Mouse (Mus musculus) lung, postnatal 14 days (tissue): ENCODE measurements around the gene Arhgap23.
A peak's percentile ranks its signal among the peaks of the same experiment; 100 is the strongest.

Source experiments
- DNase-seq: peaks from one replicate; pipeline ENCODE4 v3.0.0; 2021

Gene Arhgap23

DNA sequence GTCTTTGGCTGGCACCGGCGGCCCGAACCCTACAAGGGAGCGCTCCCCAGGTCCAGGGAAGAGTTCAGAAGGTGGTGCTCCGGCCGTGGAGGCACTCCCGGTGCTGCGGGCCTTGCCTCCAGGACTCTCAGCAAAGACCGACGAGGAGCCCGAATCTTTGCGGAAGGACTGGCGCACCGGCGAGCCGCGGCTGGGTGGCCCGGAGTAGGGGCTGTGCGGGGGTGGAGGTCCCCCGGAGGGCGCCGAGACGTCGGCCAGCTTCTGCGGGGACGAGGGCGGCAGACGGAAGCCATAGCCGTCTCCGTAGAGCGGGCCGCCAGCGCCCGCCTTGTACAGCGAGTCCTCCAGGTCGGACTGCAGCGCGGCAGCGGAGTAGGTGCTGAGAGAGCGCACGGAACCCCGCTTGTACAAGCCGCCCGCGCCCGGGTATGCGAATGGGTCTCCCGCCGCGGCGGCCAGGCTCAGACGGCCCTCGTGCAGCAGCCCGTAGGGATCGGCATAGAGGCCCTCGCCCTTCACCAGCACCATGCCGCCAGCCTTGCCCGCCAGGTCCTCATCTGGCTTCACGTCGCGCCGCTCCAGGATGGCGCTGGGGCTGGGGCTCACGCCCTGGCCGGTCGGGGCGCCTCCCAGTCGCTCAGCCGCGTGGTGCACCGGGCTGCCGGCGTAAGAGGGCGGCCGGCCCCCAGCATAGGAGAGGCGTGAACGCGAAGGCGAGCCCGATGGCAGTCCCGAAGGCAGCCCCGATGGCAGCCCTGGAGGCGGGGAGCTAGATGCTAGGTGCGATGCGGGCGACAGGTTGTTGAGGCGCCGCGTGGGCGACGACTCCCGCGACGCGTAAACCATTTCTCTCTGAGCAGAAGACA lies 119.3 kb downstream of the Arhgap23 start:
- no peak for DNase-seq

DNA sequence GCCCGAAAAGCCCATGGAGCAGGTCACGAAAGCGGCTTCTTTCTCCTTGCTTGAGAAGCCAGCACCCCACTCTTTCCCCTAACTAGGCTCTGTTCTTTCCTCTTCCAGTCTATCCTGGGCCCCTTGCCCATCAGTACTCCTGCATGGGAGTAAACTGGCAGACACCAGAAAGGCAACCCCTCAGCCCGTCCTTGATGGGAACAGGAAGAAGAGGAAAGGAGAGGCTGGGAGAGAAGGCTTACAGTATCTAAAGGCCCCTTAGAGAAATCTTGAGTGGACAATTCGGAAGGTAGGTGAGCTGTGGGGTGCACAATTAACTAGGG lies 119.9 kb downstream of the Arhgap23 start:
- no peak for DNase-seq

DNA sequence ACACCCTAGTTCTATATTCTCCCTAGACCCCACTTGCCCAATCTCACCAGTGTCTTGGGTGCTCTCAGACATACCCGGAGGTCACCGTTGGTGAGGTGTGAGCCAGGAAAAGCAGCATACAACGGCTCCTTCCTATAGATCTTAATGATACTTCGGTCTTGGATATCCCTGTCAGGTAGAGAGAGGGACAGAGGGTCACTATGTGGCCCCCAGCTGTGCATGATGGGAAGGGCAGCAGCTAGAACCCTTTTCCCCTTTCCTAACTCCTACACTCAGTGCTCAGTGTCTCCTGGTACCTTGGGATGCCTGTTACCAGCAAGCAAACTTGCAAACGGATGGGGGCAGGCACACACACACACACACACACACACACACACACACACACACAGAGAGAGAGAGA lies 120.3 kb downstream of the Arhgap23 start:
- no peak for DNase-seq

DNA sequence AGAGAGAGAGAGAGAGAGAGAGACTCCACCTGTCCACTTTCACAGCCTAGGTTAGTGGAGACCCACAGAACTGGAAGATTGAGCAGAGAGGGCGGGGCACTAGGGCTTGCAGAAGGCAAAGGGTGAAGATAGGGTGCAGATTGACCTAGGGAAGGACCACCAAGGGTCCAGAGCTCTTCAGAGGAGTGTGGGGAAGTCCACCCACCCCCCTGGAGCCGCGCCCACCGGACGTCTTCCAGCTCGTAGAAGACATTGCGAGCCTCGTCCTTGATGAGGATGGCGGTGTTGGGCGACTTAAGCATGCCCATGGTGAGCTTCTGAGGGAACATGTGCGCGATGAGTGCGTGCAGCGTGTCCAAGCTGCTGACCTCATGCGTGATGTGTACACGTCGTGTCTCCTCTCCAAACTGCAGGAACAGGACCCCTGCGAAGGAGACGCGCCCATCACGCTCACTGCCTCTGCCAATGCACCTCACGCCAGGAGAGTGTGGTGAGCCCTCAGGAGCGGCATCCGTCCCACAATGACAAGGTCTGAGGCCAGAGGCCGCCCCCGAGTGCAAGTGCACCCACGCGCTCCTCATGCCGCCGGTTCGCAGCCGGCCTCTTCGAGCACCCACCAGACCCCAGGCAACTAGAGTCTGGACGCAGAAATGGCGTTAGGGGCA lies 120.9 kb downstream of the Arhgap23 start:
- DNase-seq: no peak

DNA sequence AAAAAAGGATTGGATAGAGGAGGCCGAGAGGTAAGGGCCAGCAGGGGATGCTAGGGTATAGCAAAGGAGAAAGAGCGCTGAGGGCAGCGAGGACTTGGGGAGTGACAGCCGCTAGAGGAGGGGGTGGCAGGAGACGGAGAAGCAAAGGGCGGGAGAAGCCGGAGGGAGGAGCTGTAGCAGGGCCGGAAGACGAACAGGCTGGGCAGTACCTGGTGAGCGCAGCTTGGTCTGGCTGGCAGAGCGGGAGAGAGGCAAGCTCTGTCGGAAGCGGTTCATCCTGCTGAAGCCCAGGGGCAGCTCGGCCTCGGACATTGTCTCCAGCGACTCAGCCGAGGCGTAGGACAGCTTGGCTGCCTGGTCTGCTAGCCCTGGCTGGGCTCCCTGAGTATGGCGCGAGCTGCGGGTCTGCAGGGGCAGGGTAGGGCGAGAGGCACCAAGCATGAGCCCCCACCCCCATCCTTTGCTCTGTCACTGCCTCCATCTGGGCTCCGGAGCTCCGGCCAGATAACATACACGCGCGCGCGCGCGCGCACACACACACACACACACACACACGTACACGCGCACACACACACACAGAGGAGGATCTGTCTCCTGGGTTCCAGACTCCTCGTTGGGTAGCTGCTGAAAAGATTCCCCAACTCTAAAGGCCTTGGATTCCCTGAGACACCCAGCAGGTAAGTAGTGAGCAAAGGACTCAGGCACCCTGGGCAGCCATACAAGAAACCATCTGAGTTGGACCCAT lies 121.7 kb downstream of the Arhgap23 start:
- DNase-seq: no peak

DNA sequence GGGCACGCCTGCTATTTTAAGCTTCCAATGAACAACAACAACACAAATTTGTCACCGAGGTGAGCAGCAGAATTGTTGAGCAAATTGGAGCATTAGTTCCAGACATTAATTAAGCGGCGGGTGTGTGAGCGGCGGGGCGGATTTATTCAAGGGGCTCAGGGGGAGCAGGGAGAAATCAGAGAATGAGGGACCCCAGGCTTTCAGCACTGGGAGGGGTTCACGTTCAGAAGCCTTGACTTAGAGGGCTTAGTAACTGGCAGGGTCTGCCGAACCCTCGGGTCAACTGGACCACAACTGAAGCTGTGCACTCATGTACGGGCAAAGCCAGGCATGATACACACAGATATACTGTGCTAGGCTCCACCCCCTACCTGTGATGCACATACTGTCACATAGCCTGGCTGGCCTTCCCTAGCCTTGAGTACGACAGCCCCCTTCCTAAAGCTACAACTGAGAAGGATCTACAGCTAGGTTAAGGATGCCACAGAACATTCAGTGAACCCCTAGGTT lies 122.3 kb downstream of the Arhgap23 start:
- DNase-seq: no peak

DNA sequence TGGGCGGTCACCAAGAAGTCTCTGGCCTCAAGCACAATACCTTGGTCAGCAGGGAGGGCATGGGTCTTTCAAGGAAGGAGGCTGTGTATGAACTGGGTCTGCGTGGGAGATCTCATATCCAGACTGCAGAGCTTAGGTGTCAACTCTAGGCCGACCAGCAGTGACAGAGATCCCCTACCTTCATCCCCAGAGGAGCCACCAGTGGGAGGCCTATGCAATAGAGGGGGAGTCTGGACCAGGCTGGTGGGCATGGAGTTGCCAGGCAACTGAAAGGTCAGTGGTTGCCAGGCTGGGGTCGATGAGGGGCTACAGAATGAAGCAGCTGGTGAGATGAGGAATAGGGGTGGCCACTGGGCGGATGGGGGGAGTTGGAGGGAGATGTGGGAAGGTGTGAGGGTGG lies 124.3 kb downstream of the Arhgap23 start:
- DNase-seq: no peak

DNA sequence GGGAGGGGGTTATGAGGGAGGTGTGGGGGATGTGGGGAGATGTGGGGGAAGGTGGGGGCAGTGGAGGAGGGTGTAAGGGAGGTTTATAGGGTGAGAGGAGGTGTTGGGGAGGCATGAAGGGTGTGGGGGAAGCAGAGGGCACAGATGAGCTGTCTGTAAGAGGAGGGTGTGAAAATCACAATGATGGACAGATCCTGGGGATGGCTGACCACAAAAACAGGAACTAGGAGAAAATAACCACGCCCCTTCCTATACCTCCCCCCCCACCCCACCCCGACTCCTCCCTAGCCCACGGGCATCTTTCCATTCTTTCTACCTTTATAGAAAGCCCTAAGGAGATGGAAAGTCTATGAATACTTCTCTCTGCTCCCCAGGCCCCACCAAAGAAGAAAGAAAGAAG lies 124.8 kb downstream of the Arhgap23 start:
- DNase-seq: no peak

DNA sequence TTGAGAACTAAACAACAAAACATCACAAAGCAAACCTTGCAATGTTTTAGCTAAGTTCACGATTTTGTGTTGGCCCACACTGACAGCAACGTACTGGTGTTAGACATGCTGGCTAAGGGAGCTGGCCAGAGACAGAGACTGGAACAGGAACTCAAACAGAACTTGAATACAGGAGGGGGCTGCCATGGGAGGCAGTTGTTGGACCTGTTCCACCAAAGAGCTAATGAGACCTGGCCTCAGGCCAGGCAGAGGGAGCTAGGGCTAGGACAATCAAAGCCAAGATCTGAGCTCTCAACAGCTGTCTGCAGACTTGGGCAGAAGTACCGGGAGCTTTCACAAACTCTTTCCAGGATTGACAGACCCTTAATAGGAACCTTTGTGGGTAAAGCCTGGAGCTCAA lies 125.3 kb downstream of the Arhgap23 start:
- DNase-seq: peak; percentile 48

DNA sequence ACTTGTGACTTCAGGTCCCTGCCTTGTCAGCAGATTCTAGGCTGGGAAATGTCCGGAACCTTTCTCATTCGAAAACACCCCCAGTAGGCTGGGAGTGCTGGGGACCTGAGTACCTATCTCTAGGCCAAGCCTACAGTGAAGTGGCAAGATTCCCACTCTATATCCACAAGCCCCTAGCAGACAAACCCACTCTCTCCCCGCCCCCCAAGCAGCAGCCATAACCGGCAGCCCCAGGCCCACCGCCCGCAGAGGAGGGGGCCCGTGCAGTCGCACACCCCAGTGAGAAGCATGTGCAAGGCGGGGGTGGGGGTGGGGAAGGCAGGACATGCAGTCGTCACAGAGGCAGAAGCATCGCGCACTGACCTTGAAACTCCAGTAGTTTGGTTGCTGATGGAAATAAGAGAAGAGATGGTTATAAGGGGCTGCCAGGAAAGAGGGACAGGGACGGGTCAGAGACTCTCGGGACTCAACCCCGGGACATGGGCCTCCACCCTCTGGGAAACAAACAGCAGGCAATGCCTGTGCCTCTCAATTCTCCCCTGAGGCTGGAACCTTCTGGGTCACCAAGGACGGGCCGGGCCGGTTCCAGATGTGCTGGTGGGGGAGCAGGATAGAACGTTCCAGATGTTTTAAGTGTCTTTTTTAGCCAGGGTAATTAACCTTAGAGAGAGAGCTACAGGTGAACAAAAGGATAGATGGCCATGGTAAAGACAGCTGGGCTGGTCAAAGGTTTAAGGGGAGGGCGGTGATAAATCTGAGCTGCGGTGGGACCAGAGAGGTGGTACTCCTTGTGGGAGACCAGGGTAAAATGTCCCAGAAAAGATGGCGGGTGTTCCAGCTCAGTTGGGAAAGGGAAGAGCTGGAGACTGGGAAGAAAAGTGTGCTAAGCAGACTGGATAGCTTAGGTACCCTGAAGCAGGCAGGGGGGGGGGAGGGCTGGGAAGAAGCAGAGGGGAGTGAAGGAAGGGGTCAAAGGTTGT lies 127.1 kb downstream of the Arhgap23 start:
- DNase-seq: no peak

DNA sequence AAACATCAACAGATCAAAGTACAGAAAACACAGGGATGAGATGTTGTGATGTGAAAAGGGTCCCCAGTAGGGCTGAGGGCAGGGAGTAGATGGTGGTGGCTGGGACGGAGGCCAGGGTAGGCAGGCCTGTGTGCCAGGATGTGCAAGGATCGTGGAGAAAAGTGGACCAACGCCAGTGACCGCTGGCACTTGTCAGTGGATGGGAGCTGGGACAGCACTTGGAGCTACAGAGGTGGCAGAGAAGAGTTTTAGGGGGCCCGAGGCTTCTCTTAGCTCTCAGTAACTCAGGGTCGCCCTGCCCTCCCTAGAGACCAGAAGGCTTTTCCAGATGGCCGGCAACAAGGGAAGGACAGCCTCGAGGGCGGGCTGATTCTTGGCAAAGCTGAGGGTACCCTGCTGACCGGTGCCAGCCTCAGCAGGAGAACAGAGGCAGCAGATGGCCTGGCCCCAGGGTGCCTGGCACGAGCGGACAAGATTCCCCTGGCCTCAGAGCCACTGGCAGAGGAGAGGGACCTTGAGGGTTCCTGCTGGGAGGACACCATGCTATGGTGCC lies 127.9 kb downstream of the Arhgap23 start:
- DNase-seq: no peak

DNA sequence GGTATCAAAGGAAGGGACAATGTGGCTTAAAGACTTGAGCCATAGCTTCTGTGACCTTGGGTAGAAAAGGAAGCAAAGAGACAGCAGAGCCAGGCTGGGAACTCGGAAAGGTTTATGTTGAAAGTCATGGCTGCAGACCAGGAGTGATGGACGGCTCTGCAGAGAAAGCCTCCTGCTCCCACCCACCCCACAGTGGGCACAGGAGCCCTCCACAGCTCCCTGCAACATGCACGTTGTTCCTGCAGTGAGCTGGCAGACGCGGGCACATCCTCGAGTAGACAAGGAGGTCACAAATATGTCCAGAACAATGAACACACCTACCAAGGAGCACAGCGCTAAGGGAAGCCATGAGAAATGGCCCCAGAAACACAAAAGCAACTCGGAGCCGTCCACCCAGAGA lies 128.6 kb downstream of the Arhgap23 start:
- no peak for DNase-seq

DNA sequence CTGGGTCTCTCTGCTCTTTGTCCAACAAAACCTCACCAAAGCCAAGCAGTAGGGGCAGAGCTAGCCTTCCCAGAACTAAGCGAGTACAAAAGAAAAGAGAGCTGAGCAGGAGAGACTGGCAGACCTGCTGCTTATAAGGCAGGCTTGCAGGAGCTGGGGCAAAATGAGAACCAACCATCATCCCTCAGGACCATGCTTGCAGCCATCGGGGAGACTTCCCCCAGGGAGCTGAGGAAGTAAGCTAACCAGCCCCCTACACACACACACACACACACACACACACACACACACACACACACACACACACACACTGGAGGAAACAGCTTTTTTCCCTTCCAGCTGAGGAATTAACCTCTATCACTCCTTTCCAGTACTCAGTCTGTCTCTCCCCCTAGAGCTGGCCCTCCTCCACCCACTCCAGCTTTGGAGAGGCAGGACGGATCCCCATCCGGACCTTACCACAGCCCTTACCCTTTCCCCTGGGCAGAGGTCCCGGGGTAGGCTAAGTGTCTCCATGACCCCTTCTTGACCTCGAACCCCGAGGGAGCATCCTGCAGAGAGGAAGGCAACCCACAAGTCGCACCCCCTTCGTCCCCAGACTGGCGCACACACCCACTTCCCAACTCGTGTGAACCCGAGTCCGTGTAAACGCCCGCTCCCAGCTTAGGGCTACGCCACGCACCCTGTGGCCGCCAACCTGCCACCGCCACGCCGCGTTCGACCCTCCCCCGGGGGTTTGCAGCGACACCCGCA lies 130.7 kb downstream of the Arhgap23 start:
- no peak for DNase-seq

DNA sequence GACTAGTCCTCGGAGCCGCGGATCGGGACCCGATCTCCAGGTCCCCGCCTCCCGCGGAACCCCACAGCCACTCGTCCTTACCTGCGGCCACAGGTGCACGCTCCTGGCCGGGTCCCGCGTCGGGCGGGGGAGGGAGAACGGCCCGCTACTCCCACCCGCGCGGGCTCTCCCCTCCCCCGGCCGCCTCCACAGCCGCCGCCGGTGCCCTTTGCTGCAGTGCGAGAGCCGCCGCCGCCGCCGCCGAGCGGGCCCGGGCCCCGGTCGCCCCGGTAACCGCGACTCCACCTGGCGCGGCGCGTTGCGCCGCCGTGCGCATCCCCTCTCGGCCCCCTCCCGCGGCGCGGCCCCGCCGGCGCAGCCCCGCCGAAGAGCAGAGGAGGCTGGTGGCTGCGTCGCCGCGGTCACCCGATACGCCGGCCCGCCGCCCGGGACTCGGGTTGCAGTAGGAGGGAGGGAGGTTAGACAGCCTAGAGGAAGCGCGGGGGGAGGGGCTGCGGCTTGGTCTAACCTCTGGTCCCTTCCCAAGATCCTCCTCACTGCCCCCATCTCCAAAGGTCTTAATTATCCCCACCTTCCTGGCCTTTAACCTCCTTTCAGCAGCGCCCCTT lies 131.6 kb downstream of the Arhgap23 start:
- no peak for DNase-seq

DNA sequence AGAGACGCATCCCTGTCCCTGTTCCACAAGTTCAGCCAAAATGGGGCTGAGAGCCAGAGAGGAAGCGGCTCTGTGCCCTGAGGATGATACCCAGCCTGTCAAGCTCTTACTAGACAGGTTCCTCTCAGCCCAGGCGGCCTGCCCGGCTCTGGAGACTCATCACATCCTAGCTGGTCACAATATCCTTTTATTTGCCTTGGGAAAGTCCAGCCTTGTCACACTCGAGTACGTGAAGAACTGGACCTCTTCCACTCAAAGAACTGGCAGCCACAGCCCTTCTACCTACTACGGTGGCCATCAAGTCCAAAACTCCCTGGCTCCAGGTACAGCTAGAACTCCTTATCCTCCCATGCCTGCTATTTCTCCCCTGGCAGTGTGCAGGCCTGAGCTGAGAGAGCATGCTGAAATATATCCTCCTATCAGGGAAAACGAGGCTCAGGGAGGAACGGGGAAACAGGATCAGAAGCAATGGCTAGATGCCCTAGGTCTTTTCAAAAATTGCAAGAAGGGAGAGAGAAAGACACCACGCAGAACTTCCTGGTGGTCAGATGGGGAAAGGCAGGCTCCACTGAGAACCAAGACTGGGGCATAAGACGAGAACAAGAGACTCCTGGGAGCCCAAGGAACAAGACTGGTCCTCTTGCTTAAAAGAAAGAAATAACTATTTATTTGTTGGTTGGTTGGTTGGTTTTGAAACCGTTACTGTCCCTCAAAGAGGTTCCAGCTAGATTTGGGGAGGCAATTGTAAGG lies 132.8 kb downstream of the Arhgap23 start:
- no peak for DNase-seq

DNA sequence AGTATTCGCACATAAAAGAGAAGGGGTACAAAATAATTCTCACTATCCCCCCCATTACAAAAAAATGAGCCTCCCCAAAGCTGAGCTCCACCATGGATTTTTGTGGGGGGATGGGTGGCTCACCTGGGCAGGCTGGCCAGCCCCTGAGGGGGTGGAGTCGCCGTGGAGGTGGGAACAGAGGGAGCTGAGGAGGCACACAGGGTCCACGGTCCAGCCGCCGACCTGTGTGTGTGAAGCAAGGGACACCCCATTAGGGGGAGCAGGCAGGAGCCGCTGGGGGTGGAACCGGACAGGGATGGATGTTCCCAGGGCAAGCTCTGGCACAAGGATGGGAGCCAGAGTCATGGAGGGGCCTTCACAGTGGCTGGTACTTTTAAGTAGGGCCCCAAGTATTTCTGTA lies 133.4 kb downstream of the Arhgap23 start:
- no peak for DNase-seq
